Mouse (Mus musculus) embryonic facial prominence, embryonic 14.5 days (tissue): ENCODE results near the gene Pus7l. TPM values are rescaled to one million over a fixed set of nuclear protein-coding genes. Genes with fewer than 3 reads are reported as not detected.

Experiments
- ATAC-seq: fragments of 200-750 bp; cut with Nextera tagmentation; 2 replicates; pipeline ENCODE4 v1.8.0; 2017; ENCODE audit warnings: low read depth, moderate number of reproducible peaks, moderate TSS enrichment
- DNase-seq: peaks from one replicate; pipeline ENCODE4 v3.0.0-alpha.2; 2015; ENCODE audit warnings: low spot score
- H3K27ac ChIP-seq: fragments of 300-500 bp; sonication (generic); replicated peaks from 2 replicates; pipeline ENCODE4 v1.5.1; 2014; ENCODE audit warnings: low read depth, mild to moderate bottlenecking, low read length, moderate library complexity
- H3K27me3 ChIP-seq: fragments of 300-500 bp; sonication (generic); replicated peaks from 2 replicates; pipeline ENCODE4 v1.6.1; 2014; ENCODE audit warnings: low read length; ENCODE audit not compliant: control insufficient read depth, insufficient read depth
- H3K36me3 ChIP-seq: fragments of 300-500 bp; sonication (generic); 2 replicates; pipeline ENCODE4 v1.6.1; 2014; ENCODE audit warnings: low read length, mixed read lengths; ENCODE audit not compliant: control insufficient read depth, insufficient read depth
- H3K4me1 ChIP-seq: fragments of 300-500 bp; sonication (generic); 2 replicates; pipeline ENCODE4 v1.6.1; 2014; ENCODE audit warnings: antibody characterized with exemption, low read length; ENCODE audit not compliant: control insufficient read depth, insufficient read depth
- H3K4me2 ChIP-seq: fragments of 300-500 bp; sonication (generic); 2 replicates; pipeline ENCODE4 v1.6.1; 2014; ENCODE audit warnings: low read depth, mild to moderate bottlenecking, low read length, moderate library complexity, mixed read lengths
- H3K4me3 ChIP-seq: fragments of 300-500 bp; sonication (generic); 2 replicates; pipeline ENCODE4 v1.5.1; 2014; ENCODE audit warnings: low read depth, mild to moderate bottlenecking, low read length
- H3K9ac ChIP-seq: fragments of 300-500 bp; sonication (generic); 2 replicates; pipeline ENCODE4 v1.6.1; 2014; ENCODE audit warnings: low read depth, mild to moderate bottlenecking, low read length, moderate library complexity, mixed read lengths
- H3K9me3 ChIP-seq: fragments of 300-500 bp; sonication (generic); 2 replicates; pipeline ENCODE4 v1.6.1; 2016; ENCODE audit warnings: low read length; ENCODE audit not compliant: control insufficient read depth
- WGBS: fragments of 180-500 bp; shearing (Covaris S2); extraction: QIAGEN DNeasy Blood & Tissue Kit; methylation state at CpG from one replicate; pipeline ENCODE4 v1.1.7; 2014; 5-methylcytosine and 5-hydroxymethylcytosine counted together
- polyA plus RNA-seq: library from polyadenylated mRNA; unstranded; fragments of >200 nt; fragmentation: Nextera tagmentation; extraction: Ambion mirVana; gene quantifications from 2 replicates; pipeline ENCODE4 v1.2.1, GENCODE M21; 2014

Gene Pus7l
- 8.7 and 9.7 TPM in 2 replicates for polyA plus RNA-seq

DNA sequence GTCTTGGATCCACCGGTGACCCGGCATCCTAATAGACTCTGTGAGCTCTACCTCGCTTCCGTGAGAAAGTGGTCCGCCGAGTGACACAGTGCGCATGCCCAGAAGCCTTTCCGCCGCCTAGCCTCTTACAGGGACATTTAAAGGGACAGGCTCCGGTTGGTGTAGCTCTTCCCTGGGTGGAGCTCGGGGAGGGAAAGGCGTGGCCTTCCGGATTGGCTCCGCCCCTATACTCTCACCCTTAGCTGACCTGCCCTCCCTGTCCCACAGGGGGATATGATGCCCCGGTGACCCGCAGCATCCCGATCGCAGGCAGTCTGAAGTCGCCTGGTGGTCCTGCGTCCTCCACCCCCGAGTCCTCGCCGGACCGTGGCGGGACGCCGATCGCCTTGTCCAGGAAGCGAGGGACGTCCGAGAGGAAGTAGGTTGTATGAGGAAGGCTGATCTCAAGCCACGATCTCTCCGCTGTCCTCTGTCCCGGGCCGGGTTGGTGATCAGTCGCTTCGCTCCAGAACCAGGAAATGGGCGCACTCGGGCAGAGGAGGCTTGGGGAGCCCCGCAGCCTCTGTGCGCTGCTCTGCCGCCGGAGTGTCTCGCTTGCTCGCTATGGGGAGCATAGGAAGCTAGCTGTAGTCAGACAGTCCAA is at the start of gene Pus7l, which contains the start of gene Irak4:
Pus7l (minus strand) TSS at position 139 of the 643 bp plus-strand sequence.
Irak4 (plus strand) TSS at position 235 of the 643 bp plus-strand sequence.
- DNase-seq (peak; percentile 97), ATAC-seq (peak; percentile 99)
- Histone ChIP-seq H3K4me2 (peak within 1 kb of the TSS; percentile 84), H3K9me3 (no peaks in the 10 kb centered on the region), H3K9ac (peak within 1 kb of the TSS; percentile 71), H3K27me3 (no peaks in the 10 kb centered on the region), H3K27ac (no peak within 1 kb of the TSS; the same call in 1 of the 2 replicates), H3K4me3 (peak within 1 kb of the TSS; percentile 74), H3K36me3 (no peaks in the 10 kb centered on the region), H3K4me1 (peaks cover 4% of the 10 kb centered on the region; the same call in 1 of the 2 replicates)
- under 1% methylated on average over 41 of the region's 45 CpGs for WGBS

DNA sequence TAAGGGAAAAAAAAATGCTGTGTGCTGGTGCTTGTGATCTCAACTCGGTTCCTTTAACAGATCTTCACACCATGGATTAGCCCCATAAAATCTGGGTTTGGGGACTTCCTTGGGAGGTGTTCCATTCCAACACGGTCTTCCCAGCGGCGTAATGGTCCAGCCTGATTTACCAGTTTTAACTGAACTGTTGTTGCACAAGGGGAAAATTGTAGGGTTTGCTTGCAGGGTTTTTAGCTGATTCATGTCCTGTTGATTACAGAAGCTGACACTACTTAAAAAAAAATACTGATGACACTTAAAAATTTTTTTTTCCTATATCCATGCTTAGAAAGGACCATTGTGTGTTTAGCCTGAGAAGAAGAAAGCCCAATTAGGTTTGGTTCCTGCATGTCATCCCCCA is 48.0 kb upstream of the Pus7l start:
- no peak overlapping the region for H3K4me2 ChIP-seq
- H3K27ac ChIP-seq, result no peak overlapping the region
- peaks cover 4% of the 10 kb centered on the region; the same call in 1 of the 2 replicates for H3K36me3 ChIP-seq
- ATAC-seq, result no peak
- 72% methylated on average over 4 of the region's 4 CpGs for WGBS
- no peaks in the 10 kb centered on the region for H3K27me3 ChIP-seq
- peaks cover 4% of the 10 kb centered on the region; the same call in 1 of the 2 replicates for H3K4me1 ChIP-seq
- H3K9me3 ChIP-seq, result no peaks in the 10 kb centered on the region
- peak; percentile 34 for DNase-seq
- no peak overlapping the region for H3K9ac ChIP-seq
- no peak overlapping the region for H3K4me3 ChIP-seq

DNA sequence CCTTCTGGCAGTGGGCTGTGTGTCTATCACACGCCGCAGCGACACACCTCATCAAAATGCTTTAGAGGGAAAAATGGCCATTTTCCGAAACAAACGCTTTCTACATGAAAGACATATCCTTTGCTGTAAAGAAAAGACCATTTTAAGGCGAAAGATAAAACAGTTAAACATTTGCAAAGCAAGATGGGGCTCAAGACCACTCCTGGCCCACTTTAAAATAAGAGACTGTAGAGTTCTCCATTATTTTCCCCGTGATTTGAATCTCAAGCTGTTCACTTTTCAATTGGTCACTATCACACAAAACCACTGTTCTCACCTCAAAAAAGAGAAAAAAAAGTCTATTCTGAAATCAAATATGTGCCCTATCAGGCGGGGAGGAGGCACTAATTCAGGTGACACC is 46.7 kb upstream of the Pus7l start:
- Histone ChIP-seq H3K27ac (no peak overlapping the region; the same call in 1 of the 2 replicates), H3K4me3 (peak overlapping the region; percentile 99), H3K4me1 (peaks cover 4% of the 10 kb centered on the region; the same call in 1 of the 2 replicates), H3K27me3 (no peaks in the 10 kb centered on the region), H3K9ac (peak overlapping the region; percentile 93), H3K9me3 (no peaks in the 10 kb centered on the region), H3K4me2 (peak overlapping the region; percentile 59), H3K36me3 (peaks cover 15% of the 10 kb centered on the region)
- DNase-seq (no peak), ATAC-seq (peak; percentile 2; the same call in 1 of the 2 replicates)
- WGBS, result 12% methylated on average over 8 of the region's 8 CpGs

DNA sequence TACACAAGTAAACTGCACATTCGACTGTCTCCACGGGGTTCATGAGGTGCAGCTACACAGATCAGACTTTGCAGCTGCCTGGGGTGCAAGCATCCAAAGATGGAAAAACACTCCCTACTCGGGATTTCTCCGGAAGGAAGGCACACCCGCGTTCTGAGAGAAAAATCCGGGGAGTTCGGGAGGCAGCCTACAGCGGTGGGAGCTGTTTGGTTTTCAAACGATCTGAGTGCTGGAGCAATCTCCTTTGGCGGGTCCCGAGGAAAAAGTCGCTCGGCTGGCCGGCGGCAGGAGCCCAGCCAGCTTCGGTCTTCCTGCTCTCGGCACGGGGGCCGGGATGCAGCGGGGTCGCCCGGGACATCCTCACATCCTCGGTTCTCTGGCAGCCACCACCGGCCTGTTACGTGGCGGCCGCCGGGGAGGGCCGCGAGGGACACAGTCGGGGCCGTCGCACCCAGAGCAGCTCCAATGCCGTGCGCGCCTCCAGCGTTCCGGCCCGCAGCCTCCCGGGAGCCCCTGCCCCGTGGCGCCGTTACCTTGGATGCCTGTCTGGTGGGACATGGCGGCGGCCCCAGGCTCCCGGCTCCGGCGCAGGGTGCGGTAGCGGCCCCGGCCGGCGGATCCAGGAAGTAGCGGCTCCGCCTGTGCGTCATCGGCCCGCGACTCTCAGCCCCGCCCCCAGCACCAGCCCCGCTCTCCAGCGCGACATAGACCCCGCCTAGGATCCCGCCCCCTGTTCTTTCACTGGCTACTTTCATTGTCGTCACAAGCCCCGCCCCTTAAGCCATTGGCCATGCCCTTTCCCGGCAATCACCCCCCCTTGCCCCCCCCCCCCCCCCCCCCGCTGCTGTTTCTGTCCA is 46.1 kb upstream of the Pus7l start, which contains the start of gene Twf1:
Twf1 (minus strand) TSS at position 671 of the 857 bp plus-strand sequence.
- peak; percentile 99 for ATAC-seq
- WGBS, result under 1% methylated on average over 23 of the region's 70 CpGs
- H3K4me2 ChIP-seq, result peak within 1 kb of the TSS; percentile 59
- H3K9me3 ChIP-seq, result no peaks in the 10 kb centered on the region
- H3K27me3 ChIP-seq, result no peaks in the 10 kb centered on the region
- H3K36me3 ChIP-seq, result peaks cover 22% of the 10 kb centered on the region
- peak within 1 kb of the TSS; percentile 99 for H3K4me3 ChIP-seq
- peak within 1 kb of the TSS; percentile 93 for H3K9ac ChIP-seq
- peak; percentile 99 for DNase-seq
- peaks cover 4% of the 10 kb centered on the region; the same call in 1 of the 2 replicates for H3K4me1 ChIP-seq
- peak within 1 kb of the TSS; percentile 77 for H3K27ac ChIP-seq

DNA sequence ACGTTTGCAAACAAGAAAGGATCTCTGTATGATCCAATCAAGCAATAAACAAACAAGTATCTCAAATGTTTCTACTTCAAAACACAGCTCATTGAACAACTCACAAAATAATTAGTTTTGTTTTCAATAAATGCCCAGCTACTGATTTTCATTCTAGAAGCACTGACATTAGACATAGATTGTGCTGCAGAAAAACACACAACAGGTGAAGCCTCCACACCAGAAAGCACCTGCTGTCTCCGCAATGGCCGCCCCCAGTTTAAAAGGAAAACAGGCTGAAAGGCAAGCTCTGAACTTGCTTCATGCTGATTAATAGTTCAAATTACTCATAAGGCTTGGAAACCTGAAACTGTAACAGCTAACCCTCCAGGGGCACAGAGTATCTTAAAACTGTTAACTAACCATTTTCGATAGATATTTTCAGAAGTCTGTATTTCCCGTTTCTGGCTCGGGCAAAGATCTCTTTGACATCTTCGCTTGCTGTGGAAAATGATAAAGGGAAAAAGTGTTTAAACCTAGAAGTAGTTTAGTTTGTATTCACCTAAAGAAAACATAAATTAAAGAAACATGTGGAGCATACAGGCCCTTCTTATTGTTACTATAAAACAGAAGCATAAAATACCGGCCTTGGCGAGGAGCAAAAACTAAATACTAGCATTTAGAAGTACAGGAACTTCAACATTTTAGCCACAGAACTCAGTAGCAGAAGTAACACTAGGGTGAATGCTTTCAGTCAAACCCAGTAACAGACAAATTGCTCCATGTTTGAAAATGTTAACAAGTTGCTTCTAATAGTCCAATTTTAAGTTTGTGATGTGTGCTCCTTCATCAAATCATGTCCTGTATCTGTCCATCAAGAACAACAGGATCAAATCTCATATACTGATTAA is 44.7 kb upstream of the Pus7l start:
- peak overlapping the region; percentile 56 for H3K4me2 ChIP-seq
- H3K36me3 ChIP-seq, result peaks cover 35% of the 10 kb centered on the region

DNA sequence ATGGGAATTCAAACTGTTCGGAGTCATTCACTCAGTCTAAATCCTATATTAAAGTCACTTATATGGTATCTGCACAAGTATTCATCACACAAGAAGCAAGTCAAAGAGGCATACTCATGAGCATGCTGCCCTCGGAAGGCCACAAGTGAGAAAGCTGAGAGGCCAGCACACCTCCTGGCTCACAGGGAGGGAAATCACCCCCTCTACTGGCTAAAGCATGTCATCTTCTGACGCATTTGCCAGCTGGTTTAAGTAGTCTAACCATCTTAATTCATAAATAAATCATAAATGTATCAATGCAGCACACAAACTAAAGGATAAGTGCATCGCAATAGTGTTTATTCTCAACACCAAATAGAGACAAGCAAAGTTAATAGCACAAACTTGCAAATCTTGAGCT is 41.4 kb upstream of the Pus7l start:
- ATAC-seq (no peak), DNase-seq (no peak)
- no peaks in the 10 kb centered on the region for H3K27me3 ChIP-seq
- H3K9ac ChIP-seq, result no peak overlapping the region
- H3K4me3 ChIP-seq, result no peak overlapping the region
- WGBS, result 88% methylated on average over 4 of the region's 4 CpGs
- H3K4me1 ChIP-seq, result peaks cover 4% of the 10 kb centered on the region; the same call in 1 of the 2 replicates
- H3K4me2 ChIP-seq, result no peak overlapping the region
- no peak overlapping the region for H3K27ac ChIP-seq
- peaks cover 66% of the 10 kb centered on the region for H3K36me3 ChIP-seq
- H3K9me3 ChIP-seq, result no peaks in the 10 kb centered on the region

More for the DNA sequence above, 44.7 kb upstream of the Pus7l start:
- no peak for ATAC-seq
- peak overlapping the region; percentile 99 for H3K4me3 ChIP-seq
- peak overlapping the region; percentile 93; the same call in 1 of the 2 replicates for H3K9ac ChIP-seq
- H3K4me1 ChIP-seq, result peaks cover 4% of the 10 kb centered on the region; the same call in 1 of the 2 replicates
- H3K27ac ChIP-seq, result no peak overlapping the region
- no peaks in the 10 kb centered on the region for H3K9me3 ChIP-seq
- WGBS, result 75% methylated on average over 9 of the region's 9 CpGs
- DNase-seq, result no peak
- no peaks in the 10 kb centered on the region for H3K27me3 ChIP-seq

DNA sequence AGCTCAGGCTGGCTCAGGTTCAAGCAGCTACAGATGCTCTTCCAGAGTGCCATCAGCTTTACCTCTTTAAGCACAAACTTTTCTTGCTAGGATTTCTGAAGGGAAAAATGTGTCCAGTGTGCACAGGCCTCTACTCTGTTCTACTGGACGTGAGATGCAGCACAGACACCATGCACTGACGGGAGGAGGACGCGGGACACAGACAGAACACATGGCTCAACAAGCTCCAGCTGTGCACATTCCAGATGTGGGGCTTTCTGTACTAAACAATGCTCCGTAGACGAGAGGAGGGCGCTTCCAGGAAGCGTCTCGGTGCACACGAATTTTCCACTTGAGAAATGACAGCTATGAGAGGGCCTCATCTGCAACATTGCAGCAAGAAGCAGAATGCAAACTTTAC is 39.8 kb upstream of the Pus7l start:
- Histone ChIP-seq H3K4me1 (peaks cover 1% of the 10 kb centered on the region; the same call in 1 of the 2 replicates), H3K27ac (no peak overlapping the region), H3K27me3 (no peaks in the 10 kb centered on the region), H3K9me3 (no peaks in the 10 kb centered on the region), H3K4me2 (no peak overlapping the region), H3K9ac (no peak overlapping the region), H3K36me3 (peaks cover 78% of the 10 kb centered on the region), H3K4me3 (no peak overlapping the region)
- ATAC-seq, result no peak
- WGBS, result 74% methylated on average over 10 of the region's 10 CpGs
- no peak for DNase-seq
